Mouse (Mus musculus): ENCODE measurements around the gene Igsf3. TPM values are rescaled to one million over a fixed set of nuclear protein-coding genes. Genes with fewer than 3 reads are reported as not detected.
A peak's percentile ranks its signal among the peaks of the same experiment; 100 is the strongest.

The Igsf3 gene
- polyA plus RNA-seq, 1 experiment from 2014 or later, result 100 TPM

DNA sequence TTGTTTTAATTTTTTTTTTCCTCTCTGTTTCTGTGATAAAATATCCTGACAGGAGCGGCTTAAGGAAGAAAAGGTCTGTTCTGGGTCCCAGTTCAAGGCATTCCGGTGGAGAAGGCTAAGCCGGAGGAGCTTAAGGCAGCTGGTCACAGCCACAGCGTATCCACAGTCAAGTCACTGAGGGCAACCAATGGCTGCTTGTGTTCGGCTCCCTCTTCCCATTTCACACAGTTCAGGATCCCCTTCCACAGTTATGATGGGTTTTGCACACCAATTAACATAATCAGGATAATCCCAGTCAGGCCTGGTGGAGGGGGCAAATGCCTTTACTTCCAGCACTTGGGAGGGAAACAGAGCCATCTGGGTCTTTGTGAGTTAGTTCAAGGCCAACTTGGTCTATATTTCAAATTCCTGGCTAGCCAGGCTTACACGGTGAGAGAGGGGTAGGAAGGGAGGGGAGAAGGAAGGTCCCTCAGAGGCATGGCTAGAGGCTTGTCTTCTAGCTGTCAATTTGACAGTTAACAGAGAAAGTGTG, 11.7 kb upstream of the Igsf3 start:
- Histone ChIP-seq H3K4me1 (ENCODE audit: control insufficient read depth, insufficient read depth, low read length) (peaks cover 12% of the 10 kb centered on the region), H3K27me3 (ENCODE audit: control insufficient read depth, insufficient read depth, low read depth, low read length) (no peaks in the 10 kb centered on the region), H3K4me3 (ENCODE audit: low read depth, low read length) (no peak overlapping the region), H3K4me2 (ENCODE audit: low read length) (no peak overlapping the region), H3K27ac (ENCODE audit: low read length) (no peak overlapping the region), H3K36me3 (ENCODE audit: control insufficient read depth, insufficient read depth, low read length) (no peaks in the 10 kb centered on the region), H3K9ac (ENCODE audit: low read depth, low read length) (no peak overlapping the region), H3K9me3 (replicated peaks; ENCODE audit: control insufficient read depth, low read length, poor library complexity, severe bottlenecking) (no peaks in the 10 kb centered on the region)
- WGBS, result 16% methylated on average over 6 of the region's 6 CpGs
- ATAC-seq, result peak; percentile 69

DNA sequence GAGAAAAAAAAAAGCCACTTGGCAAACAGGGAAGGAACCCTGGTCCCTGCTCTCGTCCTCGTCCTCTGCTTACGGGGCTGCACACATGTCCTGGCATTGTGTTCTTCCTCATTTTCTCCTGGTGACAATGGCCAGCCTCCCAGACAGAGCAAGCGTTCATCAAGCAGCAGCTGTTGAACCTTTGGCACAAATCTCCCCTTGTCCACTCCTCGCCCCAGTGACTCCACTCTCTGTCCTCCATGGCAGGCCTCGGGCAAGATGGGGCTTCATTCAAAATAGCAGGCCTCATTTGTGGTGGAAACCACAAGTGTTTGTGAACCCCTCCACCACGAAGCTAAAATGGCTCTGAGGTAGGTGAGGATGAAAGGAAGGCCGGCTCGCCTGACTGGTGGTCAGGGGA, 11.0 kb upstream of the Igsf3 start:
- no peak overlapping the region for H3K4me2 ChIP-seq (ENCODE audit: low read length)
- H3K27ac ChIP-seq (ENCODE audit: low read length), result no peak overlapping the region
- H3K4me3 ChIP-seq (ENCODE audit: low read depth, low read length), result no peak overlapping the region
- H3K9me3 ChIP-seq (replicated peaks; ENCODE audit: control insufficient read depth, low read length, poor library complexity, severe bottlenecking), result no peaks in the 10 kb centered on the region
- 42% methylated on average over 9 of the region's 9 CpGs for WGBS
- no peak overlapping the region for H3K9ac ChIP-seq (ENCODE audit: low read depth, low read length)
- H3K27me3 ChIP-seq (ENCODE audit: control insufficient read depth, insufficient read depth, low read depth, low read length), result no peaks in the 10 kb centered on the region
- ATAC-seq, result no peak
- peaks cover 12% of the 10 kb centered on the region for H3K4me1 ChIP-seq (ENCODE audit: control insufficient read depth, insufficient read depth, low read length)
- H3K36me3 ChIP-seq (ENCODE audit: control insufficient read depth, insufficient read depth, low read length), result no peaks in the 10 kb centered on the region

DNA sequence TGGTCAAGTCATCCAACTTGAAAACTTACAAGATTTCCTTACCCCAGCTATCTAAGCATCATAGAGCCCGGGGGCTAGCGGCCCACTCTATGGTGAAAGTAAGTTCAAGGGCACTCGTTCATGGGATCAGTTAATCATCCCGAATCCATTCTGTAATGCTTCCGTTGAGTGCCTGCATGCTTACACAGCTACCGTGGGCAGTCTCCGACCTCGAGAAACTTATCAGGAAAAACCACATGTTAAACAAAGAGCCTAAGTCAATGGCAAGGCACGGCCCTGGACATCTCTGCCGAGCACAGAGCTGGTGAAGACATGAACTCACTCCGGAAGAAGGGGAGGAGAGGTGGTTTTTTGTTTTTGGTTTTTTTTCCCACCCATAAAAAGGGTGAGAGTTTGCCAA, 9.5 kb upstream of the Igsf3 start:
- ATAC-seq, result no peak
- 82% methylated on average over 11 of the region's 11 CpGs for WGBS
- H3K27me3 ChIP-seq (ENCODE audit: control insufficient read depth, insufficient read depth, low read depth, low read length), result no peaks in the 10 kb centered on the region

DNA sequence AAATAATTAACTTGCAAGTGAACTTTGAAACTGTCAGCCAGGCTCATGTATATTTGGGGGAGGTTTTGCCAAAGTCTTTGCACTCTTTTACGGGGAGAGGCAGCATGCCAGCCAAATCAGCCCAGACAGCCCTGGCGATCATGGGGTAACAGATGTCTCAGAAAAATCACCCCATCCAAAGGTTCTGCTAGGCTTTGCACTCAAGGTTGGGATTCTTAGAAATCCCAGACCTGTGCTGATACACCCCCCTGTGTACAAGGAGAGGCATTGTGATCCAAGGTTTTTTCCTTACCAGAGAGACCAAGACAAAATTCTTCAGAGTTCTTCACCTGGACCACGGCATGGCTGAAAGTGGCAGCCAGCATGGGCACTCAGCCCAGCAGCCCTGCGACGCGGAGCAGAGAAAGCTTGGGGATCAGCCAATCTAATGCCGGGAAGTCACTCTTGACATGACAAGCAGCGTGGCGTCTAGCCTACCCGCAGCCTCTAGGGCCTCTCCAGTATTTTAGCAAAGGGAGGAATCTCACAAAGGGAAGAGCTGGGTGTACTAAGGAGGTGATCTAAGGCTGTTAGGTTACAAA, 7.5 kb upstream of the Igsf3 start:
- 42% methylated on average over 10 of the region's 10 CpGs for WGBS
- Histone ChIP-seq H3K4me1 (ENCODE audit: control insufficient read depth, insufficient read depth, low read length) (peaks cover 12% of the 10 kb centered on the region), H3K27me3 (ENCODE audit: control insufficient read depth, insufficient read depth, low read depth, low read length) (no peaks in the 10 kb centered on the region), H3K36me3 (ENCODE audit: control insufficient read depth, insufficient read depth, low read length) (no peaks in the 10 kb centered on the region), H3K9me3 (replicated peaks; ENCODE audit: control insufficient read depth, low read length, poor library complexity, severe bottlenecking) (no peaks in the 10 kb centered on the region), H3K9ac (ENCODE audit: low read depth, low read length) (no peak overlapping the region), H3K27ac (ENCODE audit: low read length) (no peak overlapping the region; the same call in 1 of the 2 replicates), H3K4me3 (ENCODE audit: low read depth, low read length) (no peak overlapping the region), H3K4me2 (ENCODE audit: low read length) (no peak overlapping the region)
- no peak; the same call in 1 of the 2 replicates for ATAC-seq

More for the DNA sequence above, 9.5 kb upstream of the Igsf3 start:
- Histone ChIP-seq H3K27ac (ENCODE audit: low read length) (no peak overlapping the region), H3K9ac (ENCODE audit: low read depth, low read length) (no peak overlapping the region), H3K4me2 (ENCODE audit: low read length) (no peak overlapping the region), H3K4me1 (ENCODE audit: control insufficient read depth, insufficient read depth, low read length) (peaks cover 12% of the 10 kb centered on the region), H3K9me3 (replicated peaks; ENCODE audit: control insufficient read depth, low read length, poor library complexity, severe bottlenecking) (no peaks in the 10 kb centered on the region), H3K36me3 (ENCODE audit: control insufficient read depth, insufficient read depth, low read length) (no peaks in the 10 kb centered on the region), H3K4me3 (ENCODE audit: low read depth, low read length) (no peak overlapping the region)

DNA sequence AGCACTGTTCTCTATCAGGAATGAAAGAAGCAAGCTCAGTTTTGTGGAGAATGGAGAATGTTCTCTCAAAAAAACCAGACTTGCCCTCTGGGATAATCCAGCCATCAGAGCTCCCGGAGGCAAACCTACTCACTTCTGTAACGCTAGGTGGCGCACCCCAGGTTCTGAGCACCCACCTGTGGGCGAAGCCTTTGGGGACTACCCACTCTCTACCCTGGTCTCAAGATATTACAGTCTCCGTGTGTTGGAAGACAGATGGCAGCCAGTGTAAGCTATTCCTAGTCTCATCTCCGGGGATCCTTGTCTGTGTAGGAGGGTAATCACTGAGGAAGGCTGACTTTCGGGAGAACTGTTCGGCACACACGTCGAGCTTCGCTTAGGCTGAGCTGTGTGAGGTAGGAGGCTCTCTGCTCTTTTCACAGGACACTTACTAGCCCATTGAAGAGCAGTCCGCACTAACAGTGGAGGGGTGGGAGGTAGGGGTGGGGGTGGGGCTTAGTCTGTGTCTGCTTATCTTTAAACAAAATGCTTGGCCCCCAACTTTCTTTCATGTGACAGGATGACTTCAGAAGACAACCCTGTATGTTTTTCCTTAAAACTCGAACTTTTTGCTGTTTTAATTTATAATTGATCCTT, 4.4 kb upstream of the Igsf3 start:
- Histone ChIP-seq H3K36me3 (ENCODE audit: control insufficient read depth, insufficient read depth, low read length) (no peaks in the 10 kb centered on the region), H3K27me3 (ENCODE audit: control insufficient read depth, insufficient read depth, low read depth, low read length) (no peaks in the 10 kb centered on the region), H3K4me1 (ENCODE audit: control insufficient read depth, insufficient read depth, low read length) (0 out of 2 replicates have a peak, but pooled peaks cover 4% of the 10 kb centered on the region), H3K9me3 (replicated peaks; ENCODE audit: control insufficient read depth, low read length, poor library complexity, severe bottlenecking) (no peaks in the 10 kb centered on the region), H3K4me3 (ENCODE audit: low read depth, low read length) (no peak overlapping the region), H3K4me2 (ENCODE audit: low read length) (no peak overlapping the region), H3K27ac (ENCODE audit: low read length) (no peak overlapping the region), H3K9ac (ENCODE audit: low read depth, low read length) (no peak overlapping the region)
- 44% methylated on average over 13 of the region's 13 CpGs for WGBS
- no peak for ATAC-seq

DNA sequence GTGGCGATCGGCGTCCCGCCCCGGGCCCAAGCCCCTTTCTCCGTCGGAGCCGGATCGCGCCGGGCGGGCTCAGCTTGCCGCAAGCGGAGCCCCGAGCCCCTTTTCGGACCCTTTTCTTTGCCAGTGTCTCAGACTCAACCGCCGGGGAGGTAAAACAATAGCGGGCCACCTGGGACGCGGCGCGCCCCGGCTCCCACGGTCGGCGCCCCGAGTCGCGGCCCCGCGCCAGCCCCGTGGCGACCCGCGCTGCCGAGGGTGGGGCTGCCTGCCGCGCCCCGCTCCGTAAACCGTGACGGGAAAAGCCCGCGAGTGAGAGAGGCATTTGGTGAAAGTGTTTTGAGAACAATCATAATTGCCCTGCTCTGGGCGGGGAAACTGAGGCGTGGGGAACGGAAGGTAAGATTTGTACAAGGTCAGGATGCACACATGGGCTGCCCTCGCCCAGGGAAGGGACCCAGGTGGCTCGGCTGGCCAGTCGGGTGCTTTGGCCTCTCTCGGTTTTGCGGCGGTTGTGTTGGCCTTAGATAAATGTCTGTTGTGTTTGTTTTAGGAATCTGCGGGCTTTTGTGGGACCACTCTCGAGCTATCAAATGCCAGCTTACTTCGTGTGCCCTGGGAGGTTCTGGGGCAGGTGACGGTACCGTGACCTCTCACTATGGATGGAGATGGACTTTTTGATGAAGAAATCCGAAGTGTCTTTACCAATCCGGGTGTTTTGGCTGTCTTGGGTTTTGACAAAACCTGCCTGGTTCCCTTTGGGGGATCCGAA, 557 bp downstream of the Igsf3 start:
- Histone ChIP-seq H3K27ac (ENCODE audit: low read length) (peak overlapping the region; percentile 79), H3K9ac (ENCODE audit: low read depth, low read length) (peak overlapping the region; percentile 88), H3K27me3 (ENCODE audit: control insufficient read depth, insufficient read depth, low read depth, low read length) (no peaks in the 10 kb centered on the region), H3K4me3 (ENCODE audit: low read depth, low read length) (peak overlapping the region; percentile 82), H3K4me2 (ENCODE audit: low read length) (peak overlapping the region; percentile 89), H3K4me1 (ENCODE audit: control insufficient read depth, insufficient read depth, low read length) (peaks cover 38% of the 10 kb centered on the region), H3K36me3 (ENCODE audit: control insufficient read depth, insufficient read depth, low read length) (no peaks in the 10 kb centered on the region), H3K9me3 (replicated peaks; ENCODE audit: control insufficient read depth, low read length, poor library complexity, severe bottlenecking) (no peaks in the 10 kb centered on the region)
- ATAC-seq, result peak; percentile 26
- under 1% methylated on average over 62 of the region's 62 CpGs for WGBS

DNA sequence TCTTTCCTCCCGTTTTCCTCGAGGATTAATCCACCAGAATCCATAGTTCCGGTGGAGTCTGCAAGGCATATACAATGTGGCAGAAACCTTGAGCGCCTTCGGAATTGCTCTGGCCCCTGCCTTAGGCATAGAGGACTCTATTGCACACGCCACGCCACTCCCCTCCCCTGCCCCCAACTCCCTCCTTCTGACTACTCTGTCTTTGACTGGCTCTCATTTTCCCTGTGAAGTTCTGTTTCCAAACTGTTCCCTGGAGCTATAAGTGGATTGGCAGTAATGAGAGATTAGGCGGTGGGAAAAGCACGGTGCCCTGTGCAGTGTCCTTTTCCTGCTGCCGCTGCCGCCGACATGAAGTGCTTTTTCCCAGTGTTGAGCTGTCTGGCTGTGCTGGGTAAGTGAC, 1.2 kb downstream of the Igsf3 start:
- peak overlapping the region; percentile 79 for H3K27ac ChIP-seq (ENCODE audit: low read length)
- no peaks in the 10 kb centered on the region for H3K36me3 ChIP-seq (ENCODE audit: control insufficient read depth, insufficient read depth, low read length)
- H3K9me3 ChIP-seq (replicated peaks; ENCODE audit: control insufficient read depth, low read length, poor library complexity, severe bottlenecking), result no peaks in the 10 kb centered on the region
- no peaks in the 10 kb centered on the region for H3K27me3 ChIP-seq (ENCODE audit: control insufficient read depth, insufficient read depth, low read depth, low read length)
- peak; percentile 39 for ATAC-seq
- 0% methylated on average over 12 of the region's 12 CpGs for WGBS
- H3K9ac ChIP-seq (ENCODE audit: low read depth, low read length), result peak overlapping the region; percentile 88
- H3K4me1 ChIP-seq (ENCODE audit: control insufficient read depth, insufficient read depth, low read length), result peaks cover 45% of the 10 kb centered on the region
- H3K4me3 ChIP-seq (ENCODE audit: low read depth, low read length), result peak overlapping the region; percentile 82
- H3K4me2 ChIP-seq (ENCODE audit: low read length), result peak overlapping the region; percentile 89

DNA sequence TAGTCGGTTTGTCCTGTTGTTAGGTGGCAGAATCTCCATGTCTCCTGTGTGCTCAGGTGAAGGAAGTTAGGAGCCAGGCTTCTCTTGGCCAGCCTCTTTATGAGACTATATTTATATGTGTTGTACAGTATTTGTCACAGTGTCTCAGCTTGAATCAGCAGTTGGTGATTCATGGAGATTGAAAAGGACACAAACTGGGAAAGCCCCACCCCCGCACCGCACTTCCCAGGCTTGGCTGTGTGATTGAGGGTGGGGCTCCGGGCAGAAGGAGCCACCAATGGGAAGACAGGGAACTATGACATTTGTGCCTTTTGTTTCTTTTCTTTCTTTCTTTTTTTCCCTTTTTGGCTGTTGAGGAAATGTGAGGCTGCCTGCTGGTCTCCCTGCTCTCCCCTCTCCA, 2.9 kb downstream of the Igsf3 start:
- 9% methylated on average over 4 of the region's 4 CpGs for WGBS
- peak overlapping the region; percentile 88 for H3K9ac ChIP-seq (ENCODE audit: low read depth, low read length)
- peaks cover 57% of the 10 kb centered on the region for H3K4me1 ChIP-seq (ENCODE audit: control insufficient read depth, insufficient read depth, low read length)
- ATAC-seq, result no peak; the same call in 1 of the 2 replicates
- peak overlapping the region; percentile 89 for H3K4me2 ChIP-seq (ENCODE audit: low read length)
- no peaks in the 10 kb centered on the region for H3K9me3 ChIP-seq (replicated peaks; ENCODE audit: control insufficient read depth, low read length, poor library complexity, severe bottlenecking)
- peak overlapping the region; percentile 82 for H3K4me3 ChIP-seq (ENCODE audit: low read depth, low read length)
- H3K36me3 ChIP-seq (ENCODE audit: control insufficient read depth, insufficient read depth, low read length), result no peaks in the 10 kb centered on the region
- no peaks in the 10 kb centered on the region for H3K27me3 ChIP-seq (ENCODE audit: control insufficient read depth, insufficient read depth, low read depth, low read length)
- H3K27ac ChIP-seq (ENCODE audit: low read length), result no peak overlapping the region

DNA sequence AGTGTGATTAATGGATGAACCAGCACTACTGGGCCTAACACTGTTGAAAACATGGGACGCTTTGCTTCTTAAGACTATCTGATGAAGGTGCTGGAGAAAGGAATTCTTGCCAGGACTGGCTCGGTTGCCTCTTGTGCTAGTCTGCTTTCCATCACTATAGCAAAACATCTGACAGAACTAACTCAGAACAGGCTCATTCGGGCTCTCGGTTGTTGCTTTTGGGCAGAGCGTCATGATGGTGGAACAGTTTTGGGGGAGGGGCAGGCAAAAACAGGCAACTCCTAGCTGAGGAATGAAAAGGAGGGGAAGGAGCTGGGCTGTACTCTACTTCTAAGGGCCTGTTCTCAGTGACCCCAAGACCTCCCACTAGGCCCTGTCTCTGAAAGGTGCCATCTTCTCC, 4.8 kb downstream of the Igsf3 start:
- 86% methylated on average over 5 of the region's 5 CpGs for WGBS
- H3K4me3 ChIP-seq (ENCODE audit: low read depth, low read length), result no peak overlapping the region
- H3K4me2 ChIP-seq (ENCODE audit: low read length), result peak overlapping the region; percentile 89
- no peak overlapping the region for H3K27ac ChIP-seq (ENCODE audit: low read length)
- H3K4me1 ChIP-seq (ENCODE audit: control insufficient read depth, insufficient read depth, low read length), result peaks cover 59% of the 10 kb centered on the region
- ATAC-seq, result no peak
- no peaks in the 10 kb centered on the region for H3K27me3 ChIP-seq (ENCODE audit: control insufficient read depth, insufficient read depth, low read depth, low read length)
- H3K9me3 ChIP-seq (replicated peaks; ENCODE audit: control insufficient read depth, low read length, poor library complexity, severe bottlenecking), result no peaks in the 10 kb centered on the region
- no peak overlapping the region for H3K9ac ChIP-seq (ENCODE audit: low read depth, low read length)
- H3K36me3 ChIP-seq (ENCODE audit: control insufficient read depth, insufficient read depth, low read length), result no peaks in the 10 kb centered on the region

All from midbrain, embryonic 16.5 days (tissue).